Mouse (Mus musculus) retina, adult 2 months (tissue): ENCODE data around the gene Tnrc6c.
A peak's percentile ranks its signal among the peaks of the same experiment; 100 is the strongest.

Source experiments
- DNase-seq: peaks from one replicate; pipeline ENCODE4 v3.0.0-alpha.2; 2012; ENCODE audit warnings: low read depth, low spot score

Gene Tnrc6c

DNA sequence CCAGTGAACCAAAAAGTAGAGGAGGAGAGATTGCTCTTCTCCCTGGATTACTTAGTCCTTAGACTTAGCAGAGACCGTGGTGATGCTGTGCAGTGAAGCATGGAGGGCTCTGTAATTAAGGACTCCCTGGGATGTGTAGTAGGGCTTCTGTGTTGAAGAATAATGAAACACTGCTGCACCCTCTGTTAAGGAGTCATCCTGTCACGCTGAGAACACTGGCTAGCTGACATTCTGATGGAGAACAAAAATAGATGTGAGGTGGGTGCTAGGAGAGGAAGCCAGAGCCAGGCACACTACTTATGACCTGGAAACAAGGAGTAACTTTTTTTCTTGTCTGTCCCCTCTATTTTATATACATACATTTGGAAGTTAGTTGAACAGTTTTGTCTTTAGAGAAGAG is 22.6 kb downstream of the Tnrc6c start:
- DNase-seq = no peak

DNA sequence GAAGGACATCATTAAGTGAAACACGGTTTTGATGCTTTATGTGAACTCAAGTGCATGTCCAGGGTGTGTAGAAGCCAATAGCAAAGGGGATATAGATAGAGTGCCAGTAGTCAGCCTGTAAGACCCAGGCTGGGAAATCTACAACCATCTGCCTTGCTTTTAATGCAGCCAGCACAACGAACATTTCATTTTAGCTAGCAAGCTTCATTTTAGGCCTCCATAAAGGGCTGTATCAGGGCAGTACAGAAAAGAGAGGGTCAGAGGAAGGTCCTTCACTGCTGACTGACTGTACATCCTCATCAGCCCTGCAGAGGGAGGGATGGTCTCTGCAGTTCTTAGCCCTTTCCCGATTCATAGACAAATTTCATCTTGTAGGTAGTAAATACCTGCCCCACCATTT is 23.0 kb downstream of the Tnrc6c start:
- no peak for DNase-seq

DNA sequence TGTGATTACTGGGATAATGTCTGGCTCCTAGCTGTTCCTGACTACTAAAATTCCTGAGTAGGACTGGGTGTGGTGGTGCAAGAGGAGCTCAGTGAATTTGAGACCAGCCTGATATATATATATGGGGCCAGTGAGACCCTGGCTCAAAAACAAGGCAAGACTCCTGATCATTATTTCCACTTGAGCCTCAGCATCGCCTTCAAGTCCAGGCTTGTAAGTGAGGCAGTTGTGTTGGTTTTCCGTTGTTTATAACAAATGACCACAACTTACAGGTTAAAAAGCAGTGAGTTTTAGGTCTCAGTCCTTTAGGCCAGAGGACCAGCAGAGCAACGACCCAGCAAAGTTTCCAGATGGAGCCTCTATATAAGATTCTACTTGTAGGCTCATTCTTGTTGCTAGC is 23.5 kb downstream of the Tnrc6c start:
- DNase-seq = no peak

DNA sequence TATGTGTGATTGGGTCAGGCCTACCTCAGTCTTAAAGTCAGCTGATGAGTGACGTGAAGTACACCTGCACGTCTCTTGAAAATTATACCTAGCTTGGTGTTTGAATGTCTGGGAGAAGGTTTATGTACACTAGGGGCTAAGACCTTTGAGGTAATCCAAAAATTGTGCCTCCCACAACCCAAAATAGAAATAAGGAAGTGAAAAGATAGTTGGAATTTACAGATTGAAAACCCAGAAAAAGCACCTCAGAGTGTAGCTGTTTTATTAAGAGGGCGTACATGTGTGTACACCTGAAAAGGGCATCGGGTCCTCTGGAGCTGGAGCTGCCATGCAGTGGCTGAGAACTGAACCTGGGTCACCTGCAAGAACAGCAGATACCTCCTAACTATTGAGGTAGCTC is 24.1 kb downstream of the Tnrc6c start:
- no peak for DNase-seq

DNA sequence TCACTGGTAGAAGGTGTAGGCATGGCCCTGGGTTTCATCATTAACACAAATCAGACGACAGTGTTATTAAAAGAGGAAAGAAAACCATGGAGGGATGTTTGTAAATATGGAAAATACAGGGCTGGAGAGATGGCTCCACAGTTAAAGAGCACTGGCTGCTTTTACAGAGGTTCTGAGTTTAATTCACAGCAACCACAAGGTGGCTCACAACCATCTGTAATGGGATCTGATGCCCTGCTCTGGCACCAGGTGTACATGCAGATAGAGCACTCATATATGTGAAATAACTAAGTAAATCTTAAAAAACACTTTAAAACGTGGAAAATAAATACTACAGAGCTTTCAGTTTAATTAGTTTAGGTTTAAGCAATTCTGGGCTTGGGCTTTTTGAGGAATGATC is 24.7 kb downstream of the Tnrc6c start:
- no peak for DNase-seq

DNA sequence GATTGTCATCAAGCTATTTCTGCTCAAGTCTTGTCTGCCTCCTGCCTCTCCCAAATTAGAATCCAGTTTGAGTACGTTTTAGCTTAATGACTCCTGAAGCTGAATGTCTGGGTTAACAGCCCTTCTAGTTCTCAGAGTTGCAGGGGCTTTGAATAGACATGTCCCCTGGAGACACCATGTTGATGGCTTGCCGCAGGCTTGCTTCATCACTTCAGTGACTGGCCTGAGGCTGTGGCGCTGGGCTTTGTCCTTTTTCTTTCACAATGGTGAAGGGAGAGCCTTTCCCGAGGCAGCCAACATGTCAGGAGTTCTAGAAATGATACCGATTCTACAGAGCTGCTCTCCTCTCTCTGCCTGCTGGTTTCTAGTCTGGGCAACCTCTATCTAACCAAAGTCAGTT is 30.6 kb downstream of the Tnrc6c start:
- DNase-seq = no peak

DNA sequence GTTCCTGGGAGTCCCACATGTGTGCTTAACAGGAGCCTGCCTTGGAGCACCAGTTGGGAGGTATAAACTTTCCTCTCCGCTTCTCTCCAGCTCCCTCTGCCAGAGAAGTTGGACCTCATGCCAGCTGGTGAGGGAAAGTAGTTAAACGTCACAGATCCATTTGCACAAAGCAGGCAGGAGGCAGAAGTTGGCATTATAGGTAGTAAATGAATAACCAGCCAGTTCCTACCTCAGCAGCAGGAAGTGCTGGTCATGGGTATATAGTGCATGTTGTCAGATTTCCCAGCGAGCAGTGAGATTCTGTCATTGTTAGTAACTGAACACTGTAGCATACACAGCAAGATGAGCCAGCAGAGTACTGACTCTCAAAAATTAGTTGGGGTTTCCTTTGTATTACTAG is 31.4 kb downstream of the Tnrc6c start:
- no peak for DNase-seq

DNA sequence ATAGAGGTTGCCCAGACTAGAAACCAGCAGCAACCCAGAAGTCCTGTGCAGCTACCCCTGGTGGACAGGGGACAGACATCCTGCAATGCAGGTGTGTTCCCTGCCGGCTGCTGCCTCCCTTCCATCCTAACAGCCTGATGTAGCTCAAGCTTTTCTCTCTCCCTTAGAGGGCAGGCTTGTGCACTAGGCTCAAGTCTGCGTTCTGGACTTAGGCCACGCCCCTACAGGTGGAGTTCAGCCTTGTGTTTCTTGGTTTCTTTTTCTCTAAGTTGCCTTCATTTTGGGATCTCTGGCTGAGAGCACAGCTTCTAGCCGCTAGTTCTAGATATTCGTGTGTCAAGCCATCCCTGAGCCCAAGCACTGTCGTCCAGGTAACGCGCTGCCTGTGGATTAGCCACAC is 31.9 kb downstream of the Tnrc6c start:
- DNase-seq = no peak

DNA sequence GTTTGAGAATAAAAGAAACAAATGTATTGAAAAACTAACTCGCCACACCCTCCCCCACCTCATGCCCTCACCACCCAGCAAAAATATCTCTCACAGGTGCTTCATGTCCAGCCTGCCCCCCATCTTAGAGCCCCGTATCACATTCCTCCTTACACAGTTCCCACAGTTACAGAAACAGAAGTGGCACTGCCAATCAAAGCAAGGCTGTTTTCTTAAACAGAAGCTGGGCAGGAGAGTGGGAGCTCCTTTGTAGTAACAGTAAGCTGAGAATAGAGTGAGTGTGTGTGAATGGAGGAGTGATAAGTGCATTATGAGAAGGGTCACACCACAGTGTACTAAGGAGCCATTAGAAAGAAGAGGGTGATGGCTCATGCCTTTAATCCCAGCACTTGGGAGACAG is 34.5 kb downstream of the Tnrc6c start:
- DNase-seq = no peak

DNA sequence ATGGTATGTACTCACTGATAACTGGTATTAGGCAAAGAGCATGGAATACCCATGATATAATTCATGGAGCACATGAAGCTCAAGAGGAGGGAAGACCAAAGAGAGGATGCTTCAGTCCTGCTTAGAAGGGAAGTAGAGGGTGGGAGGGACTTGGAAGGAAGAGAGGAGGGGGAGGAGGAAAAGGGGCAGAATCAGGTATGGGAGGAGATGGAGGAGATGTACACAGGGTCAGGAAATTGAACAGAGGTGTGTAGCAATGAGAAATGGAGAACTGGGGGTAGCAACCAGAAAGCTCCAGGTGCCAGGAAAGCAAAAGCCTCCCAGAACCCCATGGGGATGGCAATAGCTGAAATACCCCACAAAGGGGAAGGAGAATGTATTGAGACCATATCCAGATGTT is 37.2 kb downstream of the Tnrc6c start:
- no peak for DNase-seq

DNA sequence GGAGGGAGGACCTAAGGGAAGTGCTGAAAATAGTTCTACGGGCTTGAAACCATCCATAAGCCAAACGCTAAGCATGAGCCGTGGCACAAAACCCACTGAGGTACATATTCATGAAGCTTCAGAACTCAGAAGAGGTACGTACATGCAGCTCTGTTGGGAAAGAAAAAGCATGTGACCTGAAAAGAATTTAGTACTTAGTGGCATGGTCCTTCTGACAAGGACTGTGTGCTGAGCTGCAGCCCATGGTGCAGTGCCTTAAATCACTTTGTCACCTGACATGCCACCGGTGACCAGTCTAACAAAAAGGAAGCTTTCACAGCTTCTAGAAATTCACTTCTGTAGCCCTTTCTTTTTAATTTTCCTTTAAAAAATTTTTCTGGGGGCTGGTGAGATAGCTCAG is 40.0 kb downstream of the Tnrc6c start:
- no peak for DNase-seq

DNA sequence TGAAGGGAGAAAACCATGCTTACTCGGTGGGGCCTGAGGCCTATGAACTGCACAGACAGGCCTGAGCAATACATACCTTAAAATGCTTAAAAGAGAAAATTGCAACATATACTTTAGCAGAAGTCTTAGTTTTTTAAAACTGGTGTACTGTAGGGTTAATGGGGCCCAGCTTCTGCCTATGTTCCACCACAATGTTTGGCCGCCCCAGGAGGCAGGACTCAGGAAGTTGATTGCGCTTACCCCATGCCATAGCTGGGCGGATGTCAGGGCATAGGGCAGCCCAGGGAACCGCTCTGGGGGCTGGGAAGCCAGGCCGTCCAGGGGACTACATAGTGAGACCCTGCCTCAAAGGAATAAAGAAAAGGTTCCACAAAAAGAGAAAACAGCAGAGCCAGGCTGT is 42.5 kb downstream of the Tnrc6c start:
- no peak for DNase-seq

DNA sequence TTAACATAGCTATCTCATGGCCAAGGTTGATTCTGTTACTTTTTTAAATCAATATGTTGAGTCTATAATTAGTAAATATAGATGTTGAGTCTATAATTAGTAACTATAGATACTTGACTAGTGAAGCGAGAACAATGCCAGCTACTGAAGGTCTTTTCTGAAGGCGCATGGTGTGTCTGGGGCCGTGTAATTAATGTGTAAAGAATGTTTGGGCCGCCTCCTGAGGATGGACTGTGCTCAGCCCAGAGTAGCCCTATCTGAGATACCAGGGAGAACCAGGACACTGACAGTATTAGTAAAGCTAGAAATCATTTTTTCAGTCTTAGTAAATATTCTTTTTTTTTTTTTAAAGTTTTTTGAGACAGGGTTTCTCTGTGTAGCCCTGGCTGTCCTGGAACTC is 46.8 kb downstream of the Tnrc6c start:
- no peak for DNase-seq

DNA sequence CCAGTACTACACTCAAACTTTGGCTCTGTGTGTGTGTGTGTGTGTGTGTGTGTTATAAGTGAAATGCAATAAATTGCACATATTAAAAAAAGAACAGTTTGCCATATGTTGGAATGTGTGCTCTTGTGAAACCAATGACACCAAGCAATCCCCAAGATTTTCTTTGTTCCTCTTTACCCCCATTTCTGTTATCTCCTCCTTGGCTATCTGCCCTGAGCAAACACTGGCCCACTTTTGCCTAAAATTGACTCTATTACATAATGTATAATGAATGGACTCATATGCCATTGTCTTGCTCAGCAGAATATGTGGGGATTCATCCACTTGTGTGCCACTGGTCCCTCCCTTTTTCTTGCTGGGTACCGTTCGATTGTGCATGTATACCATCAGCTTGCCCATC is 52.2 kb downstream of the Tnrc6c start:
- DNase-seq = no peak

DNA sequence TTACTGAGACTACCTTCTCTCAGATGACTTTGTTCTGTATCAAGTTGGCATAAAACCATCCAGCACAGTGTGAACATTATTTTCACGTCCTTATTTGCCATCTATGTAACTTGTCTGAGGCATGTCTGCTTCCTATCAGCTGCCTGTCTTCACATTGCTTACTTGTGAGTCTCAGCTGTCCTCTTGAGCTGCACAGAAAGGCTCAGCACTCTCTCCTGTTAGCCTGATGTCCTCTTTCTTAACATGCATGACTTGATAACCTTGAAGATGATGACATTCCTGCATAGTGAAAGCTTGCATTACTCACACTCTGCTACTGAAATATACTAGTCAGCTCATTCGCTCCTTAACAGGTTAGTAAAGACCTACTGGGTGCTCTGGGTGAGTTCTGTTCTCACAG is 53.1 kb downstream of the Tnrc6c start:
- no peak for DNase-seq

DNA sequence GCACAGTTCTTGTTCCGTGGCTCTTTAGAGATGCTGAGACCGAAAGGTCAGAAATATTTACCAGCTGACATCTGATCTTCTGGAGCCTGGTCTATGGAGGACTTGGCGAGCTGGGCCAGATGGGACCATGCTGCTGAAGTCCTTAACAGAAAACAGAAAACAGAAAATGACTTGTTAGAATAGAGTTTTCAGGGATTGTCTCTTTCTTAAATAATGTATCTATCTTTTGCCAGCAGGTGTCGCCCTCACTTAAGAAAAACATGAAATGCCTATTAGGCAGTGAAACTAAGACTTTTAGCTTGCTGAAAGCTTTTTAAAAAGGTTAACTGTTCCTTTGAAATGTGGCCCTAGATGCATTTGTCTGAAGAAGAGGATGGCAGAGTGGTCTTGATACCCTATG is 55.2 kb downstream of the Tnrc6c start:
- DNase-seq = peak; percentile 23

DNA sequence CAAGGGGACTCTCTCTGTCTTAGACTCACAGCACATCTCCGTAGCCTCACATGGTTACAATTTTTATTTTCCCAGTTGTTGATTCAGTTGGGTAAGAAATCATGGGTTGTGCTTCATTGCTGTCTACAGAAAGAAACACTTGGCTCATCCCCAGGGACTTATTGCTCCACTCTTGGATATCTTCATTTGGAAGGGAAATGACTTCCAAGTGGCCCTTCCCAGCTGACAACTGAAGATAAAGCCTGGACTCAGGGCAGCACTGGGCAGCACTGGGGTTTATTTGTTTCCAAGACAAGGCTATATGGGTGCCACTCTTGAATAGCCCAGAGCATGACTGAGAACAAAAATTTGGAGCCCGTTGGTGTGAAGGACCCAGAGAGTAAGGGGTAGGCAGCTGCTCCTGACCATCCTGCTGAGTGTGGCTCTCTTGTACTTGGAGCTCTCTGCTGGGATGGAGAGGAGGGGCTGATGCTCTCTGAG is 56.8 kb downstream of the Tnrc6c start:
- no peak for DNase-seq

DNA sequence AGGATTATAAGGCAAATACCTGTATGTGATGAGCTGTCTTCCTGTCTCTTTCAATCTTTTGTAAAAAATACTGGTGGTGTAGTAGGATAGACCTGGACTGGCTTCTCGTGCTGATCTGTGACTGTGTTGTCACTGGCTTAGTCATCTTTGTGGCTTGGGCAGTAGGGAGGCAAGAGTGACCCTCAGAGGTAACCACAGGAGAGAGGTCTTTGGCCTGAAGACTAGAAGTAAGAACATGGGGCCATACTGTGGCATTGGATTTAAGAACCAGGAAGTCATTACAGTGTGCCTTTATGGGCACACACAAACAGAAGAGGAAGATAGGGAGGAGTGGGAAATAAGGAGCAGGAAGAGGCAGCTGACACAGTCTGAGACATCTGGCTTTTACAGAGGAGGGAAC is 58.0 kb downstream of the Tnrc6c start:
- no peak for DNase-seq

DNA sequence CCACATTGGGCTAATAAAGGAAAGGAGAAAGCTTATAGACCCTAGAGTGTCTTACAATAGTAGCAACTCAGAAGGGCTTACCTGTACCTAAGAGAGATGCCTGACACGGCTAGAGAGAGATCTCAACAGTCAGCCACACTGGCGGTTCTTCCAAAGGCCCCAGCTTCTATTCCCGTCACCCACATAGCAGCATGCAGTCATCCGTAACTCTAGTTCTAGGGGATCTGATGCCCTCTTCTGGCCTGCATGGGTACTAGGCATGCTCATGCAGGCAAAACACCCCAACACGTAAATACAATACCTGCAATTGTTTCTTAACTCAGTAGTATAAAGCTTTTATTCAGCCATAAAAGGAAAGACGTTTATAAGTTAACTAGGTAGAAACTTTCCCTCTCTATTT is 59.3 kb downstream of the Tnrc6c start:
- DNase-seq = no peak

DNA sequence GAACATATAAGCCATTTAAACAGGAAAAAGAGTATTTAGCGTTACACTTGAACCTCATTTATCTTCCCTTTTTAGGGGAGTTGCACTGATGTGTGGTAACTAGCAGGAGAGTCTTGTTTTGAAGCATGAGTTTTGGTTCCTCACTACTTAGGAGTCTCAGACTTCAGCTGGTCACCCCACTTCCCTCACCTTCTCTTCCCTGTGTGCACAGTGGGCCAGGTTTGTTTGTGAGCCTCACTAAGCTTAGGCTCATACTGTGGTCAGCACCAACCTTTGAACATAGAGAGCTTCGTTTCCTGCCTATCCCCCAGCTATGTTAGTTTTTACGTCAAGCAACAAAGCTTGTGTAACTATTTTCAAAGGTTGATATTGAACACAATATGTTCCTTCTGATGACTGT is 64.7 kb downstream of the Tnrc6c start:
- DNase-seq = no peak

DNA sequence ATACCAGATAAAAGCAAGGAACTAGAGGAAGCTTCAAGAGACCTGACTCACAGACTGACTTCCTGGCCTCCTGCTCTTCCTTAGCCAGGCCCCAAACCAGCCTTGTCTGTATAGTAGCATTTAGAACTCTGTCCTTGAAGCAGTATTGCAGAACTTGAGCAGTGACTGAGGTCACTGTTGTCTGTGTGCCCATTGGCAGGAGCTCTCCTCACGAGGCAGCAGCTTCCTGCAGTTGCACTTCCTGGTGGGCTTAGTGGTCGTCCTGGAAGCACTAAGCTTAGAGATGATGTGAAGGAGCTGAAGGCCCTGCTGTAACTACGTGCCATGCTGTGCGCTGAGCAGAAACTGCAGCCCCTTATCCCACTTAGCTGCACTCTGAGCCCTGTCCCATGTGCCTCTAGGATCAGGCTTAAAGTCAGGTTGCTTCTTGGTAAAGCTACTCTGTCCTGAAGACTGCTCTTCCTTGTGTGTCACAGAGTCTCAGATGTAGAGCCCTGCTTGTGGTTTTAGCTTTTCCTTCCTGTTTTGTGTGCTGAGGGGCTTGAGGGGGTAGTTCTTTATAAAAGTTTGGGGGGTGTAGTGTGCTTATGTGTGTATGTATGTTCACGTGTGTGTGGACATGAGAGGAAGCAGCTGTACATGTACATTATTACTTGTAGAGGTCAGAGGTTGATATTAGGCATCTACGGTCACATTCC is 70.7 kb downstream of the Tnrc6c start:
- no peak for DNase-seq

DNA sequence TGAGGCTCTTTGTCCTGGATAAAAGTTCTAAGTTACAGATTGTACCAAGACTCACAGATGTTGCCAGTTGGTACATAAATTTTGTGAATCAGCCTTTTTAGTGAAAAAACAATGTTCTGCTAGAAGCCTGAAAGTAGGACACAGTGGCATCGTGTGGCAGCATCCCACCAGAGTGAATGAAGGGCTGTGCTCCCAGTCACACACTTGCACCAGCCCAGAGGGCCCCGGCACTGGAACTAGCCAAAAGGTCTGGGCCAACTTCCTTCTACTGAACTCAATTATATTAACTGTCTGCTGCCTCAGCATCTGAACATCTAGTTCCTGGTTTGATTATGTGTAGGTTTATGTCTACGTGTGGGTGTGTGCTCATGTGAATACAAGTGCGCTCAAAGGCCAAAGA is 72.9 kb downstream of the Tnrc6c start:
- DNase-seq = no peak

DNA sequence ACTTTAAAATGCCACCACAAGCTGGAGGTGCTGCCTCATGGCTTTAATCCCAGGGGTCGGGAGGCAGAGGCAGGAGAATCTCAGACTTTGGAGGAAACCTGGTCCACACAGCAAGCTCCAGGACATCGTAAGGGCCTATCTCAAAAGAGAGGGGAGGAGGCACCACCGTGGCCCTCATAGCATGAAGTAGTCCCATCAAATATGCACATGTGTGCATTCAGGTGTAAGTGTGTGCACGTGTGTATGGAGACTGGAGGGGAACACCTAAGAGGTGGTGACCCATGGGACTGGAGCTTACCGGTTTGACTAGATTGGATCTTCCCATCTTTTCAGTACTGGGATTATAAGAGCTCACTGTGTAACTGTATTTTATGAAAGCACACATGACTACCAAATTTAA is 74.2 kb downstream of the Tnrc6c start:
- DNase-seq = no peak

DNA sequence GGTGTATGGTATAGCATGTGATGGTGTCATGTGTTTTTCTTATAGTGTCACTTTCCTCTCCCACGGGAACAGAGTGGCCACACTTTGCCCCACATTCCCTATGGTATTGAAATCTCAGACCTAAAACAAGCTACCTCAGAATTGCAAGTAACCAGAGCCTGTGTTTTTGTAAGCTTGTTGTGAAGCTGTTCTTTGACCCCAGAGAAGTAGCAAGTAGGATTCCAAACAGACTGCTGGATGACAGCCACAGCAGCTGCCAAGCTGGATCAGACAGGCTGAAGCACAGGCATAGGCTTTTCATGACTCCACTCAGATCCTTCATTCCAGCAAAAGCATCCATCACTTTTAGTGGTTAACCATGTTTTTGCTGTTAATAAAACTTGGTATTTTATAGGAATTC is 74.8 kb downstream of the Tnrc6c start:
- DNase-seq = no peak
